Mouse (Mus musculus) kidney, postnatal 36 days (tissue): ENCODE data around the gene Pkmyt1.
A peak's percentile ranks its signal among the peaks of the same experiment; 100 is the strongest.
"Not testable (repeated sequence)": the region's sequence is repeated elsewhere in the genome, so short reads cannot be mapped to it uniquely, and the experiment has no call there.

Experiments used
- DNase-seq, 2 experiments: peaks; one replicate each; pipeline ENCODE4 v3.0.0; 2021 to 2022; ENCODE audit warnings: mixed read lengths in 2 of 2

Pkmyt1 gene

GRCm38 (mm10) chr17:23748631-23749391 is 22.7 kb downstream of the Pkmyt1 start:
- peak; percentile 86 to 90 for DNase-seq

GRCm38 (mm10) chr17:23749400-23750191 is 23.5 kb downstream of the Pkmyt1 start:
- no peak for DNase-seq

GRCm38 (mm10) chr17:23755689-23756088 is 29.6 kb downstream of the Pkmyt1 start:
- peak; percentile 46 to 49 for DNase-seq

GRCm38 (mm10) chr17:23757581-23757980 is 31.4 kb downstream of the Pkmyt1 start:
- DNase-seq, result no peak

- DNase-seq, result peak in 1 of 2 experiments; percentile 59
Observed at GRCm38 (mm10) chr17:23758801-23759200, 32.7 kb downstream of the Pkmyt1 start.

- no peak for DNase-seq
Observed at GRCm38 (mm10) chr17:23760231-23760630, 34.1 kb downstream of the Pkmyt1 start.

GRCm38 (mm10) chr17:23761155-23761554 is 35.0 kb downstream of the Pkmyt1 start:
- DNase-seq, result no peak

- no peak for DNase-seq
Observed at GRCm38 (mm10) chr17:23762976-23763375, 36.8 kb downstream of the Pkmyt1 start.

- no peak for DNase-seq
Observed at GRCm38 (mm10) chr17:23770493-23770892, 44.4 kb downstream of the Pkmyt1 start.

GRCm38 (mm10) chr17:23770896-23771283 is 44.8 kb downstream of the Pkmyt1 start:
- no peak for DNase-seq

GRCm38 (mm10) chr17:23771284-23772218 is 45.4 kb downstream of the Pkmyt1 start, which contains the start of gene Flywch1:
TSS of gene Flywch1 (minus strand) at chr17:23771602.
- peak; percentile 98 to 99 for DNase-seq

- DNase-seq, result not testable (repeated sequence)
Observed at GRCm38 (mm10) chr17:23772219-23772556, 46.1 kb downstream of the Pkmyt1 start.

GRCm38 (mm10) chr17:23773676-23774075 is 47.5 kb downstream of the Pkmyt1 start:
- no peak for DNase-seq

GRCm38 (mm10) chr17:23774090-23774489 is 48.0 kb downstream of the Pkmyt1 start:
- DNase-seq, result peak; percentile 91 to 95

GRCm38 (mm10) chr17:23776216-23776615 is 50.1 kb downstream of the Pkmyt1 start:
- DNase-seq, result no peak

GRCm38 (mm10) chr17:23777141-23777540 is 51.0 kb downstream of the Pkmyt1 start:
- peak in 1 of 2 experiments; percentile 15 for DNase-seq

GRCm38 (mm10) chr17:23778447-23778846 is 52.3 kb downstream of the Pkmyt1 start:
- no peak for DNase-seq

GRCm38 (mm10) chr17:23783352-23783751 is 57.2 kb downstream of the Pkmyt1 start:
- DNase-seq, result no peak

GRCm38 (mm10) chr17:23785561-23786471 is 59.7 kb downstream of the Pkmyt1 start, which contains the start of gene Flywch2:
TSS of gene Flywch2 (minus strand) at chr17:23786081.
- peak; percentile 87 to 89 for DNase-seq
